Mouse (Mus musculus) intestine, embryonic 14.5 days (tissue): ENCODE results near the gene Camta2. TPM values are rescaled to one million over a fixed set of nuclear protein-coding genes. Genes with fewer than 3 reads are reported as not detected.

Experiments
- ATAC-seq: fragments of 200-750 bp; cut with Nextera tagmentation; replicated peaks from 2 replicates; pipeline ENCODE4 v1.8.0; 2017; ENCODE audit warnings: low read depth, moderate number of reproducible peaks, moderate TSS enrichment, moderate library complexity; ENCODE audit not compliant: low FRiP score, low TSS enrichment
- DNase-seq: peaks from one replicate; pipeline ENCODE4 v3.0.0-alpha.2; 2018; ENCODE audit warnings: low spot score
- H3K27ac ChIP-seq: fragments of 300-500 bp; sonication (generic); 2 replicates; pipeline ENCODE4 v1.5.1; 2014; ENCODE audit warnings: low read depth, mild to moderate bottlenecking, control low read depth
- H3K27me3 ChIP-seq: fragments of 300-500 bp; sonication (generic); replicated peaks from 2 replicates; pipeline ENCODE4 v1.6.1; 2014; ENCODE audit warnings: low read length, control low read depth; ENCODE audit not compliant: control insufficient read depth, insufficient read depth
- H3K36me3 ChIP-seq: fragments of 300-500 bp; sonication (generic); 2 replicates; pipeline ENCODE4 v1.6.1; 2014; ENCODE audit warnings: low read length, control low read depth; ENCODE audit not compliant: control insufficient read depth, insufficient read depth
- H3K4me1 ChIP-seq: fragments of 300-500 bp; sonication (generic); replicated peaks from 2 replicates; pipeline ENCODE4 v1.6.1; 2014; ENCODE audit warnings: low read length, control low read depth, mixed read lengths; ENCODE audit not compliant: control insufficient read depth, insufficient read depth
- H3K4me2 ChIP-seq: fragments of 300-500 bp; sonication (generic); 2 replicates; pipeline ENCODE4 v1.6.1; 2014; ENCODE audit warnings: low read length
- H3K4me3 ChIP-seq: fragments of 300-500 bp; sonication (generic); 2 replicates; pipeline ENCODE4 v1.5.1; 2014; ENCODE audit warnings: low read depth, low read length, control low read depth, mixed read lengths
- H3K9ac ChIP-seq: fragments of 300-500 bp; sonication (generic); 2 replicates; pipeline ENCODE4 v1.6.1; 2014; ENCODE audit warnings: mild to moderate bottlenecking, low read length
- H3K9me3 ChIP-seq: fragments of 300-500 bp; sonication (generic); 2 replicates; pipeline ENCODE4 v1.6.1; 2016; ENCODE audit warnings: low read length, control low read depth; ENCODE audit not compliant: control insufficient read depth
- WGBS: fragments of 180-500 bp; shearing (Covaris S2); extraction: QIAGEN DNeasy Blood & Tissue Kit; methylation state at CpG from one replicate; pipeline ENCODE4 v1.1.7; 2014; 5-methylcytosine and 5-hydroxymethylcytosine counted together
- polyA plus RNA-seq: library from polyadenylated mRNA; unstranded; fragments of >200 nt; fragmentation: Nextera tagmentation; extraction: Ambion mirVana; gene quantifications from 2 replicates; pipeline ENCODE4 v1.2.1, GENCODE M21; 2014

The Camta2 gene
- polyA plus RNA-seq, 1 experiment from 2014 or later: 16.2 TPM

- Histone ChIP-seq H3K36me3 (peaks cover 50% of the 10 kb centered on the region), H3K27me3 (no peaks in the 10 kb centered on the region), H3K27ac (0 out of 2 replicates have a peak overlapping the region, but pooled peaks have one; percentile 9)
These were observed 36.5 kb downstream of the Camta2 start for GRCm38 (mm10) chr11:70651391-70651790.

GRCm38 (mm10) chr11:70650322-70651175 lies 37.4 kb downstream of the Camta2 start:
- H3K27me3 ChIP-seq: no peaks in the 10 kb centered on the region
- no peak for DNase-seq
- H3K9me3 ChIP-seq: no peaks in the 10 kb centered on the region
- peak overlapping the region; percentile 9; the same call in 1 of the 2 replicates for H3K27ac ChIP-seq
- no peak overlapping the region for H3K4me3 ChIP-seq
- 78% methylated on average over 12 of the region's 12 CpGs for WGBS
- peak overlapping the region; percentile 98 for H3K4me2 ChIP-seq
- peaks cover 49% of the 10 kb centered on the region for H3K4me1 ChIP-seq
- H3K9ac ChIP-seq: 0 out of 2 replicates have a peak overlapping the region, but pooled peaks have one; percentile 16
- no peak for ATAC-seq
- H3K36me3 ChIP-seq: peaks cover 52% of the 10 kb centered on the region

More at GRCm38 (mm10) chr11:70651391-70651790, 36.5 kb downstream of the Camta2 start:
- H3K9ac ChIP-seq: no peak overlapping the region
- WGBS: 59% methylated on average over 2 of the region's 2 CpGs
- ATAC-seq (no peak), DNase-seq (no peak)
- H3K4me3 ChIP-seq: 0 out of 2 replicates have a peak overlapping the region, but pooled peaks have one; percentile 100
- peaks cover 46% of the 10 kb centered on the region for H3K4me1 ChIP-seq
- peak overlapping the region; percentile 98 for H3K4me2 ChIP-seq
- H3K9me3 ChIP-seq: no peaks in the 10 kb centered on the region

- Histone ChIP-seq H3K36me3 (peaks cover 65% of the 10 kb centered on the region), H3K4me3 (no peak overlapping the region; the same call in 1 of the 2 replicates), H3K27me3 (no peaks in the 10 kb centered on the region), H3K4me1 (peaks cover 51% of the 10 kb centered on the region), H3K9me3 (no peaks in the 10 kb centered on the region), H3K4me2 (peak overlapping the region; percentile 99), H3K27ac (peak overlapping the region; percentile 18; the same call in 1 of the 2 replicates), H3K9ac (no peak overlapping the region; the same call in 1 of the 2 replicates)
- 75% methylated on average over 8 of the region's 8 CpGs for WGBS
- ATAC-seq (no peak), DNase-seq (no peak)
These were observed 38.6 kb downstream of the Camta2 start for GRCm38 (mm10) chr11:70649185-70649734.

GRCm38 (mm10) chr11:70648512-70648911 lies 39.4 kb downstream of the Camta2 start:
- ATAC-seq: no peak
- H3K4me2 ChIP-seq: peak overlapping the region; percentile 99
- no peak for DNase-seq
- H3K36me3 ChIP-seq: peaks cover 73% of the 10 kb centered on the region
- peak overlapping the region; percentile 72 for H3K9ac ChIP-seq
- H3K4me1 ChIP-seq: peaks cover 51% of the 10 kb centered on the region
- 72% methylated on average over 4 of the region's 4 CpGs for WGBS
- no peaks in the 10 kb centered on the region for H3K9me3 ChIP-seq
- H3K4me3 ChIP-seq: peak overlapping the region; percentile 77
- H3K27me3 ChIP-seq: no peaks in the 10 kb centered on the region
- peak overlapping the region; percentile 96; the same call in 1 of the 2 replicates for H3K27ac ChIP-seq

GRCm38 (mm10) chr11:70647716-70648420 lies 40.0 kb downstream of the Camta2 start:
- no peaks in the 10 kb centered on the region for H3K27me3 ChIP-seq
- H3K4me2 ChIP-seq: peak overlapping the region; percentile 99
- DNase-seq: peak; percentile 72
- peak overlapping the region; percentile 96 for H3K27ac ChIP-seq
- WGBS: 4% methylated on average over 28 of the region's 28 CpGs
- peak overlapping the region; percentile 72 for H3K9ac ChIP-seq
- H3K9me3 ChIP-seq: no peaks in the 10 kb centered on the region
- ATAC-seq: peak; percentile 25
- peaks cover 51% of the 10 kb centered on the region for H3K4me1 ChIP-seq
- peak overlapping the region; percentile 77 for H3K4me3 ChIP-seq
- peaks cover 71% of the 10 kb centered on the region for H3K36me3 ChIP-seq

GRCm38 (mm10) chr11:70646691-70647650 lies 40.9 kb downstream of the Camta2 start, which contains the start of the genes Rnf167 and Slc25a11:
TSS of gene Rnf167 (plus strand) at chr11:70647235.
TSS of gene Slc25a11 (minus strand) at chr11:70647479.
- Histone ChIP-seq H3K27ac (peak within 1 kb of the TSS; percentile 96), H3K4me3 (peak within 1 kb of the TSS; percentile 77), H3K9ac (peak within 1 kb of the TSS; percentile 82), H3K27me3 (no peaks in the 10 kb centered on the region), H3K4me1 (peaks cover 43% of the 10 kb centered on the region), H3K9me3 (no peaks in the 10 kb centered on the region), H3K4me2 (peak within 1 kb of the TSS; percentile 99), H3K36me3 (peaks cover 62% of the 10 kb centered on the region)
- peak; percentile 82 for ATAC-seq
- peak; percentile 97 for DNase-seq
- WGBS: under 1% methylated on average over 63 of the region's 63 CpGs

GRCm38 (mm10) chr11:70646259-70646555 lies 41.7 kb downstream of the Camta2 start:
- no peaks in the 10 kb centered on the region for H3K9me3 ChIP-seq
- H3K27ac ChIP-seq: peak overlapping the region; percentile 74
- no peak for DNase-seq
- no peak for ATAC-seq
- H3K4me1 ChIP-seq: peaks cover 36% of the 10 kb centered on the region
- H3K36me3 ChIP-seq: peaks cover 54% of the 10 kb centered on the region
- H3K4me3 ChIP-seq: peak overlapping the region; percentile 77
- H3K9ac ChIP-seq: peak overlapping the region; percentile 82
- peak overlapping the region; percentile 96 for H3K4me2 ChIP-seq
- no peaks in the 10 kb centered on the region for H3K27me3 ChIP-seq
- WGBS: 31% methylated on average over 3 of the region's 3 CpGs
